Mouse (Mus musculus) thymus, adult 2 months (tissue): ENCODE measurements around the gene Arhgap17. TPM values are rescaled to one million over a fixed set of nuclear protein-coding genes. Genes with fewer than 3 reads are reported as not detected.

ENCODE experiments used
- DNase-seq: peaks from one replicate; pipeline ENCODE4 v3.0.0; 2021
- H3K27ac ChIP-seq: fragments of 200-500 bp; 2 replicates; pipeline ENCODE4 v1.5.1; 2012; ENCODE audit warnings: low read length, control low read depth; ENCODE audit not compliant: control insufficient read depth, insufficient read depth
- H3K27me3 ChIP-seq: fragments of 200-500 bp; 2 replicates; pipeline ENCODE4 v1.6.1; 2012; ENCODE audit warnings: mild to moderate bottlenecking, low read length, moderate library complexity, mixed read lengths; ENCODE audit not compliant: control insufficient read depth, insufficient read depth
- H3K36me3 ChIP-seq: fragments of 200-500 bp; 2 replicates; pipeline ENCODE4 v1.6.1; 2012; ENCODE audit warnings: mild to moderate bottlenecking, low read length, moderate library complexity; ENCODE audit not compliant: control insufficient read depth, insufficient read depth
- H3K4me1 ChIP-seq: fragments of 200-500 bp; replicated peaks from 2 replicates; pipeline ENCODE4 v1.6.1; 2012; ENCODE audit warnings: low read length; ENCODE audit not compliant: control insufficient read depth, insufficient read depth
- H3K4me3 ChIP-seq: fragments of 200-500 bp; 2 replicates; pipeline ENCODE4 v1.5.1; 2012; ENCODE audit warnings: mild to moderate bottlenecking, low read length, control low read depth, moderate library complexity; ENCODE audit not compliant: control insufficient read depth, insufficient read depth
- CTCF ChIP-seq: fragments of 200-500 bp; IDR thresholded peaks from 2 replicates; pipeline ENCODE4 v1.5.1; 2012; ENCODE audit warnings: mild to moderate bottlenecking, control low read depth, low read length, moderate library complexity, borderline replicate concordance; ENCODE audit not compliant: control insufficient read depth, poor library complexity, insufficient read depth; ENCODE audit errors: extremely low read depth
- POLR2A ChIP-seq: fragments of 200-500 bp; IDR thresholded peaks from 2 replicates; pipeline ENCODE4 v1.6.1; 2012; ENCODE audit warnings: mild to moderate bottlenecking, low read length, control low read depth, moderate library complexity; ENCODE audit not compliant: control insufficient read depth, poor library complexity, insufficient read depth; ENCODE audit errors: extremely low read depth
- WGBS: fragments of 180-500 bp; shearing (Covaris S2); methylation state at CpG from one replicate; pipeline ENCODE4 v1.1.7; 2018; 5-methylcytosine and 5-hydroxymethylcytosine counted together
- polyA plus RNA-seq: library from polyadenylated mRNA; depleted of rRNA; stranded (reverse); fragments of >200 nt; gene quantifications from 2 replicates; pipeline ENCODE4 v1.2.3, GENCODE M21; 2012

The Arhgap17 gene
- polyA plus RNA-seq, 1 experiment = 32.2 TPM

- Histone ChIP-seq H3K4me1 (0 out of 2 replicates have a peak, but pooled peaks cover 2% of the 10 kb centered on the region), H3K36me3 (peaks cover 23% of the 10 kb centered on the region), H3K27me3 (no peaks in the 10 kb centered on the region), H3K4me3 (no peak overlapping the region), H3K27ac (no peak overlapping the region)
- TF ChIP-seq CTCF = no peak
- TF ChIP-seq POLR2A = no peak
- DNase-seq = no peak
- 88% methylated on average over 3 of the region's 3 CpGs for WGBS
Observed at GRCm38 (mm10) chr7:123298225-123298624, 71.5 kb downstream of the Arhgap17 start.

DNA sequence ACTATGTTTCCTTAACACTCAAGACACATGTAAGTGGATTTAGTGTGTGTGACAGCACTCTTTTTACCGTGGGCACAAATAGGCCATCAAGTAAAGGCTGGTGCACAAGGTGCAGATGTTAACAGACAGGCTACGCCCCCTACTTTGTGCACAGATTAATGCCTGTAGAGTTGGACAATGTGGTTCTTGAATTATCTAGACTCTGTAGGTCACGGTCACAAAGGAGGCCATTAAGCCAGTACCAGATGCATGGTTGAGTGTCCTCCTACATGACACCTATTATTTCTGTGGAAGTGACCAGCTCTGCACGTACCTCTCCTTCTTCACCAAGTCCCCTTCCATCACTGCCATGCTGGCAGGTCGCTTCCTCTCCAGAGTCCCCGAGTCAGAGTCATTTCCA lies 73.6 kb downstream of the Arhgap17 start:
- DNase-seq = no peak
- Histone ChIP-seq H3K36me3 (peaks cover 29% of the 10 kb centered on the region), H3K27ac (no peak overlapping the region), H3K27me3 (no peaks in the 10 kb centered on the region), H3K4me1 (0 out of 2 replicates have a peak, but pooled peaks cover 2% of the 10 kb centered on the region), H3K4me3 (no peak overlapping the region)
- WGBS = 96% methylated on average over 6 of the region's 6 CpGs
- TF ChIP-seq CTCF (no peak), POLR2A (no peak)

DNA sequence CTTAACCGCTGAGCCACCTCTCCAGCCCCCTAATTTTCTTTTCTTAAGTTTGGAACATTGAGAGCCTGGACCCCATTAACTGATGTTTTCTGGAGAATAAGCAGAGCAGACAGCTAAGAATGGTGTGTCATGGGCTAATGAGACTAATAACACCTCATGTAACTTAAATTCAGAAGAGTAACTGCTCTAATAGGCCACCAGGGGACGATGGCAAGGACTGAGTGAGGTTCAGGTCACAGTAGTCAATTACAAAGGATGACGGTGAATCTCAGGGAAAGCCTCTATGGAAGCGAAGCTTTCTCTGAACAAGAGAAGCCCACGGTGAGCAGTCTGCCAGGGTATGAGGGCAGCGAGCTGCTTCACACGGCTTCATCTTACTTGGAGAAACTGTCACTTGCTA lies 74.3 kb downstream of the Arhgap17 start:
- H3K4me3 ChIP-seq = no peak overlapping the region
- 94% methylated on average over 7 of the region's 7 CpGs for WGBS
- DNase-seq = no peak
- H3K4me1 ChIP-seq = 0 out of 2 replicates have a peak, but pooled peaks cover 1% of the 10 kb centered on the region
- H3K36me3 ChIP-seq = peaks cover 29% of the 10 kb centered on the region
- H3K27ac ChIP-seq = no peak overlapping the region
- TF ChIP-seq POLR2A (no peak), CTCF (no peak)
- no peaks in the 10 kb centered on the region for H3K27me3 ChIP-seq

- Histone ChIP-seq H3K4me3 (no peak overlapping the region), H3K36me3 (peaks cover 21% of the 10 kb centered on the region), H3K27ac (no peak overlapping the region), H3K27me3 (no peaks in the 10 kb centered on the region), H3K4me1 (no peaks in the 10 kb centered on the region)
- TF ChIP-seq CTCF = no peak
- no peak for DNase-seq
- WGBS = 97% methylated on average over 7 of the region's 7 CpGs
Observed at GRCm38 (mm10) chr7:123293898-123294297, 75.8 kb downstream of the Arhgap17 start.

DNA sequence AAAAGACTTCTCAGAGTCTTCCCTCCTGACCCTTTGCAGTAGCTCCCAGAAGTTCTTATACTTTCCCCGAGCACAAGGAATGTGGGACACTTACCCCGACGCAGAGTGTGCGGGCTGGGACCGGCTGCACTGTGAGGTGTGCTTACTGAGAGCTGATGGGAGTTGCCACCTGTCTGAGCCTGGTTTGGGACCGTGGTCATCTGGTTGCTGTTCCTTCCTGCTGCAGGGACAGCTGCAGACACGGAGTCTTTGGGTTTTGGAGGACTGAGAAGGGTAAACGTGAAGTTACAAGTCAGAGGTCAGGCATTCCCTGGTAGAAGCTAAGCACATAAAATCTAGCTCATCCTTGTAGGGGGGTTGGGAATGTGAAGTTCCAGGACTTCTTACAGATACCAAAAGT lies 77.8 kb downstream of the Arhgap17 start:
- TF ChIP-seq CTCF = no peak
- TF ChIP-seq POLR2A = no peak
- no peak overlapping the region for H3K4me3 ChIP-seq
- no peaks in the 10 kb centered on the region for H3K4me1 ChIP-seq
- no peak for DNase-seq
- peaks cover 16% of the 10 kb centered on the region for H3K36me3 ChIP-seq
- 91% methylated on average over 8 of the region's 8 CpGs for WGBS
- no peaks in the 10 kb centered on the region for H3K27me3 ChIP-seq
- H3K27ac ChIP-seq = no peak overlapping the region

DNA sequence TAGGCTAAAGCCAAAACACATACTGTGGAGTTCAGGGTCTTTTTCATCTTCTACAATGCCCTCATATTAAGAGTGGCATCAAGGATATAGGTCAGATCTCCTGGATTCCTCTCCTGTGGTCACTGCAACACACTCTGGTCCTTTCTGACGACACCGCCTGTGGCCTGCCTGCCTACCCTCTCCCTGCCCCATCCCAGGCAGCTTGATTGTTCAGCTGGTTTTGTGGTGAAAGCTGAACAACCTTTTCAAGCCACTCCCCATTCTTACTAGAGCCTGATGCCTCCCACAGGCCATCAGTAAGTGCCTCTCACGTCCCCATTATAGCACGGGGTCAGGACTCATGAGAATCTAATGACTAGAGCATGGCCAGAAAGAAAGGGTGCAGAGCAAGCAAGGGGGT lies 80.5 kb downstream of the Arhgap17 start:
- H3K36me3 ChIP-seq = peaks cover 27% of the 10 kb centered on the region
- no peak overlapping the region for H3K4me3 ChIP-seq
- no peaks in the 10 kb centered on the region for H3K27me3 ChIP-seq
- H3K4me1 ChIP-seq = no peaks in the 10 kb centered on the region
- TF ChIP-seq POLR2A = no peak
- no peak for TF ChIP-seq CTCF
- WGBS = 95% methylated on average over 4 of the region's 4 CpGs
- no peak overlapping the region for H3K27ac ChIP-seq
- no peak for DNase-seq

GRCm38 (mm10) chr7:123287903-123288302 lies 81.8 kb downstream of the Arhgap17 start:
- WGBS = 95% methylated on average over 3 of the region's 3 CpGs
- no peaks in the 10 kb centered on the region for H3K4me1 ChIP-seq
- no peaks in the 10 kb centered on the region for H3K27me3 ChIP-seq
- DNase-seq = no peak
- H3K4me3 ChIP-seq = no peak overlapping the region
- TF ChIP-seq POLR2A = no peak
- no peak for TF ChIP-seq CTCF
- H3K27ac ChIP-seq = no peak overlapping the region
- peaks cover 27% of the 10 kb centered on the region for H3K36me3 ChIP-seq
